Mouse (Mus musculus) neural tube, embryonic 15.5 days (tissue): ENCODE results near the gene Fbxo21. TPM values are rescaled to one million over a fixed set of nuclear protein-coding genes. Genes with fewer than 3 reads are reported as not detected.

Experiments used
- ATAC-seq: fragments of 200-750 bp; cut with Nextera tagmentation; 2 replicates; pipeline ENCODE4 v1.8.0; 2017; ENCODE audit warnings: mild to moderate bottlenecking, moderate TSS enrichment, moderate library complexity; ENCODE audit not compliant: low FRiP score
- H3K27ac ChIP-seq: fragments of 300-500 bp; sonication (generic); replicated peaks from 2 replicates; pipeline ENCODE4 v1.5.1; 2015; ENCODE audit warnings: mild to moderate bottlenecking, inconsistent platforms
- H3K27me3 ChIP-seq: fragments of 300-500 bp; sonication (generic); replicated peaks from 2 replicates; pipeline ENCODE4 v1.6.1; 2015; ENCODE audit warnings: inconsistent platforms
- H3K36me3 ChIP-seq: fragments of 300-500 bp; sonication (generic); 2 replicates; pipeline ENCODE4 v1.6.1; 2015; ENCODE audit warnings: inconsistent platforms
- H3K4me1 ChIP-seq: fragments of 300-500 bp; sonication (generic); 2 replicates; pipeline ENCODE4 v1.6.1; 2015; ENCODE audit warnings: inconsistent platforms
- H3K4me2 ChIP-seq: fragments of 300-500 bp; sonication (generic); 2 replicates; pipeline ENCODE4 v1.6.1; 2015; ENCODE audit warnings: inconsistent platforms, mild to moderate bottlenecking, moderate library complexity
- H3K4me3 ChIP-seq: fragments of 300-500 bp; sonication (generic); replicated peaks from 2 replicates; pipeline ENCODE4 v1.5.1; 2015; ENCODE audit warnings: mild to moderate bottlenecking, inconsistent platforms
- H3K9ac ChIP-seq: fragments of 300-500 bp; sonication (generic); replicated peaks from 2 replicates; pipeline ENCODE4 v1.6.1; 2015; ENCODE audit warnings: mild to moderate bottlenecking, inconsistent platforms
- H3K9me3 ChIP-seq: fragments of 300-500 bp; sonication (generic); replicated peaks from 2 replicates; pipeline ENCODE4 v1.6.1; 2016; ENCODE audit warnings: inconsistent platforms
- WGBS: fragments of 180-500 bp; shearing (Covaris S2); methylation state at CpG from one replicate; pipeline ENCODE4 v1.1.7; 2015; ENCODE audit warnings: mixed read lengths; 5-methylcytosine and 5-hydroxymethylcytosine counted together
- polyA plus RNA-seq: library from polyadenylated mRNA; unstranded; fragments of >200 nt; fragmentation: Nextera tagmentation; extraction: Ambion mirVana; gene quantifications from 2 replicates; pipeline ENCODE4 v1.2.1, GENCODE M21; 2015

Gene Fbxo21
- polyA plus RNA-seq, 1 experiment from 2014 or later: 143 TPM

DNA sequence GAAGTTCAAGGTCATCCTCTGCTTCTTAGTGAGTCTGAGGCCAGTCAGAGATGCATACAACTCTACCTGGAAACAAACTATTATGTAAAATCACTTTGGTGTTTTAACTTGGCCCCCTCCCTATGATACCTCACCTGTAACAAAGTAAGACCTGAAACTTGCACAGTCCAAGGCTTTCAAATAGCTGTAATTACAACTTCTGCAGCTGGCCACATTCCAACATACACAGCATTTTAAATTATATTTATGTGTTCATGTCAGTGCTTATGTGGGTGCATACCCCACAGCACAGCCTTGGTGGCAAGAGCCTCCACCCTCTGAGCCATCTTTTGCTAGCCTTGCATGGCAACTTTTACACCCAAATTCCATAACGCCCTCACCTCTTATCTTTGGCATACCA, 58.1 kb downstream of the Fbxo21 start:
- no peak overlapping the region for H3K4me2 ChIP-seq
- no peak overlapping the region for H3K4me3 ChIP-seq
- H3K4me1 ChIP-seq: peaks cover 19% of the 10 kb centered on the region
- H3K9me3 ChIP-seq: no peaks in the 10 kb centered on the region
- ATAC-seq: no peak
- H3K9ac ChIP-seq: no peak overlapping the region
- H3K27ac ChIP-seq: no peak overlapping the region
- no peaks in the 10 kb centered on the region for H3K36me3 ChIP-seq
- peaks cover 22% of the 10 kb centered on the region for H3K27me3 ChIP-seq
- WGBS: 94% methylated on average over 1 of the region's 1 CpGs

DNA sequence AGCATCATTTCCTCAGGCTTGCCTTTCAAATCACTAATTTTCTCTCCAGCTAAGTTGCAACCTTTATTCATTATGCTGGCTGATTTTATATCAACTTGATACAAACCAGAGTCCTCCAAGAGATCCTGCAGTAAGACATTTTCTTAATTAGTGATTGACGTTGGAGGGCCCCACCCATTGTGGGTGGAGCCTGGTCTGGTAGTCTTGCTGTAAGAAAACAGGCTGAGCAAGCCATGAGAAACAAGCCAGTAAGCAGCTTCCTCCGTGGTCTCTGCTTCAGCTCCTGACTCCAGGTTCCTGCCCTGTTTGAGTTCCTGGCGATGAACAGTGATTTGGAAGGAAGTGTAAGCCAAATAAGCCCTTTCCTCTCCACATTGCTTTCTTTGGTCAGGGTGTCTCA, 59.3 kb downstream of the Fbxo21 start:
- no peak for ATAC-seq
- Histone ChIP-seq H3K4me1 (peaks cover 18% of the 10 kb centered on the region), H3K9ac (no peak overlapping the region), H3K27ac (no peak overlapping the region), H3K4me3 (no peak overlapping the region), H3K36me3 (no peaks in the 10 kb centered on the region), H3K9me3 (no peaks in the 10 kb centered on the region), H3K4me2 (no peak overlapping the region), H3K27me3 (peaks cover 10% of the 10 kb centered on the region)
- 70% methylated on average over 3 of the region's 3 CpGs for WGBS

DNA sequence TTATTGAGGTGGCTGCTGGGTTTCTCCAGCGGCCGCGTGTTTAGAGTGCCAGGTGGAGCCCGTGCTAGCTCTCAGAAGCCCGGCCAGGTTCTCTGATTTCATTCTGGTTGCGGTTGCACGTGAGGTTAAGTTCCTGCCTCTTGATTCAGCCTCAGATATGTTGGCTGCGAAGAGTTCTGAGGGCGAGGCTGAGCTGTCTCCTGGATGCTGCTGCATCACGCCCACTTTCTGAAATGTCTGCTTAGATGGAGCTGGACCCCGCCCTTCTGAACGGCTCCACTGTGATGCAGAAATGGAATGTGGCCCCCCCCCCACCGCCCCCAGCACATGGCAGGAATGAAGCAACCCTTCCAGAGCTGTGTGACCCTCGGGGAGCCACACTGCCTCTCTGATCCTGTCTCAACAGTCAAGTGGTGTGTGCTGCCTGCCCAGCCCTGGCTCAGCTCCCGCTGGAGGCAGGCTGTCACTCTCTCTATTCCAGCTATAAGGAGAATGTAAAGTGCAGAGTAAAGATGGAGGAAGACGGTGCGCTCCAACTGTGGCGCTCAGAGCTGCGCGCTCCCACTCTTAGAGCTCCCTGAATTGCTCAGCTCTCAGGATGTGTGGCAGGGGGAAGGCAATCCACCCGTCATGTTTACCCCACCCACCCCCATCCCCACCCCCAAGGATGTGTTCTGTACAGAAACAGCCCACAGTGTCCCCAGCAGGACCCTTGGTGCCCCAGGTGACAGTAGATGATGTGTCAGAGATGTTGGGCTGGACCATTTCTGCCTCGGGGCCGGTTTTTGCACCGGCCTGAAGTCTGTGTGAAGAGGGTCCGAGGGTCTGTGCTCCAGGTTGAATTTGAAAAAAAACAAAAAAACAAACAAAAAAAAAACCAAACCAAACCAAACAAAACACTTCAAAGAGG, 60.6 kb downstream of the Fbxo21 start:
- ATAC-seq: 0 out of 2 replicates have a peak, but pooled peaks have one; percentile 21
- peak overlapping the region; percentile 9 for H3K4me2 ChIP-seq
- no peaks in the 10 kb centered on the region for H3K9me3 ChIP-seq
- peaks cover 18% of the 10 kb centered on the region for H3K4me1 ChIP-seq
- no peaks in the 10 kb centered on the region for H3K27me3 ChIP-seq
- no peak overlapping the region for H3K9ac ChIP-seq
- no peaks in the 10 kb centered on the region for H3K36me3 ChIP-seq
- WGBS: 42% methylated on average over 25 of the region's 25 CpGs
- no peak overlapping the region for H3K27ac ChIP-seq
- H3K4me3 ChIP-seq: no peak overlapping the region

DNA sequence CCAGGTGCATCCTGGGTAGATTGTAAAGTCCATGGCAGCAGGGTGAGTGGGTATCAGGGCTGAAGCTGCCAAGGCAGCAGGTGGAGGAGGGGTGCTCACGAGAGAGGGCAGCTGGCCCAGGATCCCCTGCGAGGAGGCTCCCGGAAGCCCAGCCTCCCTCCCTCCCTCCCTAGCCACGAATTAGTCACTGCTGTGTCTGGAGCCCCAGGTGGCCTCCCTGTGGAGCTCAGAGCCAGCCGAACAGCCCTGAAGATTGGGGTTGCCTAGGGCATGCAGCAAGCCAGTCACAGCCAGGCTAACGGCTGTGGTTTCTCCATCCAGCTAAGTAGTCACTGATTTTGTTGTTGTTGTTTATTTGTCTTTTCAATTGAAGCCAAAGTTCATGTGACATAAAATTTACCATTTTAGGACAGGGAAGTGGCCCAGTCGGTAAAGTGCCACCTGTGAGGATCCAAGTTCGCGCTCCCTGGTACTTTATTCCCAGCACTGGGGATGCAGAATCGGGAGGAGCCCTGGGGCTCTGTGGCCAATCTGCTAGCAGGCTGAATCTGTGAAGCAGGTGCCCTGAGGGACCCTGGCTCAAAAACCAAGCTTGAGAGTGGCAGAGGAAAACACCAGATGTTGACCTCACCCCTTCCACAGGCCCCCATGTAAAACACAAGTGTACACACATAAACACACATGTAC, 61.4 kb downstream of the Fbxo21 start:
- peak; percentile 55; the same call in 1 of the 2 replicates for ATAC-seq
- Histone ChIP-seq H3K4me2 (peak overlapping the region; percentile 9), H3K27ac (0 out of 2 replicates have a peak overlapping the region, but pooled peaks have one; percentile 45), H3K9me3 (no peaks in the 10 kb centered on the region), H3K27me3 (no peaks in the 10 kb centered on the region), H3K9ac (no peak overlapping the region), H3K4me1 (peaks cover 18% of the 10 kb centered on the region), H3K36me3 (no peaks in the 10 kb centered on the region), H3K4me3 (no peak overlapping the region)
- 9% methylated on average over 10 of the region's 10 CpGs for WGBS

DNA sequence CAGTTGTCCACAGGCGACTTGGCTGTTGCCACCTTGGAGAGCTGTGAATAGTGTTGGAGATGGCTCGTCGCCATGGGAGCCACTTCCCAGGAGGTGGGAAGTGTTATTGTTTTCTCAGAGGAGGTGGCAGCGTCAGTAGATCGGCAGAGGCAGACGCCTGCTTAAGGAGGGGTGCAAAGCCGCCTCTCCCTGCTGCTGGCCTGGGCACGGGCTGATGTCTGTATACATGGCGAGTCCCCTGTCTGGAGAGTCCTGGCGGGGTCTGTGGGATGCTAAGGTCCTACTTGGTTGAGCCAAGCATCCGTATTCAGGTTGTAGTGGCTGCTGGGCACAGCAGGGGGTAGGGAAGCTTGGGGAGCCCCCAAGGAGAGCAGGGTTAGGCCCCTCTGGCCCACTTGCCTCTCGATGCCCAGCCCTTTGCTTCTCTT, 62.7 kb downstream of the Fbxo21 start:
- Histone ChIP-seq H3K27ac (no peak overlapping the region), H3K9ac (no peak overlapping the region), H3K27me3 (no peaks in the 10 kb centered on the region), H3K36me3 (no peaks in the 10 kb centered on the region), H3K4me1 (peaks cover 18% of the 10 kb centered on the region), H3K9me3 (no peaks in the 10 kb centered on the region), H3K4me2 (no peak overlapping the region), H3K4me3 (no peak overlapping the region)
- 41% methylated on average over 12 of the region's 12 CpGs for WGBS
- ATAC-seq: no peak

DNA sequence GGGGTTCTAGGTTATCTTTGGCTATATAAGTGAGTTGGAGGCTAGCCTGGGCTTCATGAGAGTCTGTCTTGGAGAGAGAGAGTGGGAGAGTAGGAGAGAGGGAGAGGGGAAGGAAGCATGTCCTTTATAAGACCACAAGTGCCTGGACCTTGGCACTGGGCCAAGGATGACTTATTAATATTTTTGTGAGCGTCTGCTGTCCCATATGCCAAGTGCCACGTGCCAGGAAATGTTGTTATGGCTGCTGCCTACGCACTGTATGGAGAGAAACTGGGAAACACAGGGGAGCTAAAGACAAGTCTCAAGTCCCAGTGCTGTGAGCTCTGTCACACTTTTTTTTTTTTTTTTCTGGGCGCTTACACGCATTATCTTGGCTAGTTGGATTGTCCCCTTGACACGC, 66.1 kb downstream of the Fbxo21 start:
- no peak for ATAC-seq
- Histone ChIP-seq H3K36me3 (no peaks in the 10 kb centered on the region), H3K4me2 (no peak overlapping the region), H3K4me1 (peaks cover 12% of the 10 kb centered on the region), H3K9ac (no peak overlapping the region), H3K27me3 (no peaks in the 10 kb centered on the region), H3K4me3 (no peak overlapping the region), H3K9me3 (no peaks in the 10 kb centered on the region), H3K27ac (no peak overlapping the region)
- 81% methylated on average over 6 of the region's 6 CpGs for WGBS

DNA sequence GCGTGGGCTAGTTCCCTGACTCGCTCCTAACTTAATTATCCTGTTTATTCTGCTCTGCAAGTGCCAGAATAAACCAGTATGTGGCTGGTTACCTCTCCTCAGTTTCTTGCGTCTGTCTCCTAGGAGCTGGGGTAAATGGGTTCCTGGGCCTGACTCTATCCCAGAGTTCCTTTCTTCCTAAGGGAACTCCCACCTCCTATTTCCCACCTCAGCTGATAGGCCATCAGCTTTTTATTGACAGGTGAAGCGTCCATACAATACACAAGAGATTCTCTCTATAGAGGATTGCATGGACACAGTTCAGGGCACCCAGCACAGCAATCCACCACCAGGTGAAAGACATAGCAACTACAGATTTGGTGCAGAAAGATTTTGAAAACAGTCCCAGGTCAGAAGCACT, 67.2 kb downstream of the Fbxo21 start:
- Histone ChIP-seq H3K4me1 (peaks cover 6% of the 10 kb centered on the region), H3K27me3 (no peaks in the 10 kb centered on the region), H3K9ac (no peak overlapping the region), H3K36me3 (no peaks in the 10 kb centered on the region), H3K9me3 (no peaks in the 10 kb centered on the region), H3K4me3 (no peak overlapping the region), H3K27ac (no peak overlapping the region), H3K4me2 (no peak overlapping the region)
- ATAC-seq: no peak
- 83% methylated on average over 4 of the region's 4 CpGs for WGBS

DNA sequence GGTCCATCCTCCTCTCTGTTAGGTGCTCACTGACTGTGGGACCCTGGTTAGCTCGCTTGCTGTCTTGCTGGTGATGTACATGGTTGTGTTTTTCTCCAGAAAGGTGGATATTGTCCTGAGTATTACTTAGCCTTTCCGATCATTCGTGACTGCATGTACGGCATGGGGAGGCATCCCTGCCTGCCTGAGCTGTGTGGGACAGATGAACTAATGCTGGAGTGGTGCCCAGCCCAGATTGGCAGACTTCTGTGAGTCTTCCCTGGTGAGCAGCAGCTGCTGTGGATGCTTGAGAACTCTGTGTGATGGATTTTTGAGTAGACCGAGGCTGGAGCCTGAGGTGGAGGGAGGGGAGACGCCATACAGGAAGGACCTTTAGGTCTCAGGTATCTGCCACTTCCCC, 68.4 kb downstream of the Fbxo21 start:
- Histone ChIP-seq H3K36me3 (no peaks in the 10 kb centered on the region), H3K4me1 (no peaks in the 10 kb centered on the region), H3K27me3 (no peaks in the 10 kb centered on the region), H3K9me3 (no peaks in the 10 kb centered on the region), H3K4me2 (no peak overlapping the region), H3K27ac (no peak overlapping the region), H3K4me3 (no peak overlapping the region), H3K9ac (no peak overlapping the region)
- WGBS: 70% methylated on average over 6 of the region's 6 CpGs
- no peak for ATAC-seq

DNA sequence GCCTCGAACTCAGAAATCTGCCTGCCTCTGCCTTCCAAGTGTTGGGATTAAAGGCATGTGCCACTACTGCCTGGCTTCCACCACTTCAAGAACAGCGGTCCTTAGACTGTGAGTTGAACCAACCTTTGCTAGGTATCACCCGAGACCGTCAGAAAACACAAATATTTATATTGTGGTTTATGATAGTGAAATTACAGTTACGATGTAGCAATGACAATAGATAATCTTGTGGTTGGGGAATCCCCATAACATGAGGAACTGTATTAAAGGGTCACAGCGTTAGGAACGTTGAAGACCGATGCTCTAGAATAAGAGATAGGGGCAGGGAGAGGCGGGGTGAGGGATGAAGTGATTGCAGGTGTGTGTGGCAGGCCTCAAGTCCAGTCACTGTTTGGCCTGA, 68.9 kb downstream of the Fbxo21 start:
- Histone ChIP-seq H3K9ac (no peak overlapping the region), H3K4me2 (no peak overlapping the region), H3K27ac (no peak overlapping the region), H3K27me3 (no peaks in the 10 kb centered on the region), H3K4me1 (no peaks in the 10 kb centered on the region), H3K9me3 (no peaks in the 10 kb centered on the region), H3K4me3 (no peak overlapping the region), H3K36me3 (no peaks in the 10 kb centered on the region)
- no peak for ATAC-seq
- 96% methylated on average over 9 of the region's 9 CpGs for WGBS

DNA sequence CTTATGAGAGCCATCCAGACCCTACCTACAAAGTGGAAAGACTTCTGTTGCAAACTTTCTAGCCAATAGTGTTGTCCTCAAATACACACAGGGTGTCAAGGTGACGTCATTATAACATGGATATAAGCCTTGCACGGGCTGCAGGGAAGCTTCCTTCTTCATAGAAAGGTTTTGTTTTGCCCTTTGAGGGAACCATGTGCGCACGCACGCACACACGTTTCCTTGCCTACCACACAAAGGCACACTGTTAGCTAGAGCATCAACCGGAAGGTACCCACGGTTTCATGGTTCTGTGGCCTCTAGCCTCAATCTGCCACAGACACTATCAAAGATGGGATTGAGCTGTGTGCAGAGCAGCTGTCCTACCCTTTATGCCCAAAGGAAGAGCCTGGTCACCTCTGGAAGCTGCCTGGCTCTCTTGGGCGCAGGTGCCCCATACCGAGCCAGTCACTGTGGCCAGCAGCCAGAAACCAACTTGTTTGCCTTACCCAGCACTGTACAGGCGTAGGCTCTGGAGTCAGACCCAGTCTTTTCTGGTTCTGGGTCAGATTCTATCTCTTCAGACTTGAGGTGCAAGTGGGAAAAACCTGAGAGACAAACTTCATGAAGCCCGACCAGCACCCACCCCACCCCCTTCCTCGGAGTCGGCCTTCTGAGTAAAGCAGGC, 70.7 kb downstream of the Fbxo21 start:
- Histone ChIP-seq H3K9ac (no peak overlapping the region), H3K4me2 (no peak overlapping the region), H3K27me3 (no peaks in the 10 kb centered on the region), H3K4me3 (no peak overlapping the region), H3K36me3 (no peaks in the 10 kb centered on the region), H3K9me3 (no peaks in the 10 kb centered on the region), H3K27ac (no peak overlapping the region), H3K4me1 (no peaks in the 10 kb centered on the region)
- WGBS: 89% methylated on average over 14 of the region's 14 CpGs
- ATAC-seq: no peak

DNA sequence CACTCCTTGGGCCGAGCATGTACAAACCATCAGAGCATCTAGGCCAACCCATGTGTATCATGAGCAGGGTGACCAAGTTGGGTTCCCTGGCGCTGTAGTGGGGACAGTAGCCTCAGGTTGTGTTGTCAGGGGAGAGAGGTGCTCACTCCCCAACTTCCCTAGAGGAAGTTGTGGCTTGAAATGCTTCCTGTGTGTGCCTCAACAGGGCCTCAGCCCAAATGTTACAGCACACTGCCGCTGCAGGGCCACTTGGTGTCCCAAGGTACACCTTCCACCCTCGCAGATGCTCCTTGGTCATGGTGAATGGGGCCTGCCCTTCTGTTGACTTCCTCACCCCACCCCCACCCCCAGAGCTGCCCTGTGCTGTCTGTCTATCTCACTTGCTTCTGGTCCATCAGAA, 71.9 kb downstream of the Fbxo21 start:
- Histone ChIP-seq H3K4me2 (no peak overlapping the region), H3K9me3 (no peaks in the 10 kb centered on the region), H3K36me3 (no peaks in the 10 kb centered on the region), H3K9ac (no peak overlapping the region), H3K27ac (no peak overlapping the region), H3K4me1 (no peaks in the 10 kb centered on the region), H3K4me3 (no peak overlapping the region), H3K27me3 (no peaks in the 10 kb centered on the region)
- 86% methylated on average over 4 of the region's 4 CpGs for WGBS
- no peak for ATAC-seq
